Mouse (Mus musculus): ENCODE measurements around the gene Esf1. TPM values are rescaled to one million over a fixed set of nuclear protein-coding genes. Genes with fewer than 3 reads are reported as not detected.
"Not testable (repeated sequence)": the region's sequence is repeated elsewhere in the genome, so short reads cannot be mapped to it uniquely, and the experiment has no call there.

Esf1 gene
- polyA plus RNA-seq, 1 experiment = 15.4 TPM

GRCm38 (mm10) chr2:140080747-140081577 lies 89.4 kb downstream of the Esf1 start:
- WGBS = 84% methylated on average over 11 of the region's 11 CpGs
- TF ChIP-seq CTCF (IDR thresholded peaks at IDR 0.05; ENCODE audit: borderline replicate concordance, insufficient read depth, low read depth, low read length) (no peak), POLR2A (IDR thresholded peaks at IDR 0.05; ENCODE audit: borderline replicate concordance, insufficient read depth, low read length) (no peak)
- Histone ChIP-seq H3K27me3 (ENCODE audit: control insufficient read depth, insufficient read depth, low read length) (no peaks in the 10 kb centered on the region), H3K4me3 (replicated peaks; ENCODE audit: insufficient read depth, low read depth, low read length) (no peak overlapping the region), H3K4me1 (ENCODE audit: control insufficient read depth, insufficient read depth, low read length) (no peaks in the 10 kb centered on the region), H3K27ac (ENCODE audit: insufficient read depth, low read length) (no peak overlapping the region)
- DNase-seq = no peak

DNA sequence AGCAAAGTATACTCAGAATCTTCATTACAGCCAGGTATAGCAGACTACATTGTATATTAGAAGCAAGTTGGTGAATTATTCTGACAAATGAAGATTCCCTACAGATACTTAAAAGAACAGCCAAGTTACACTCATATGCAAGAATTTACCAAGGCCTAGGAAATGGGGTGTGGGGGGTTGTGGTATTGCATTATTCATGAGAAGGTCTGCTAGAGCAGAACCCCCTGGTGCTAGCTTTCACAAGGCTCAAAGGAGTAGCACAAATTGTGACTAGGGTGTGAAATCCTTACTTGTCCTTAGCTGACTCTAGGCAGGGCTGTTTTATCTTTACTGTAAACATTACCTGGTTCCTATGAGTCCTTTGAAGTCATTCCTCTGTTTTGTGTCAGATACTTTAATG lies 91.1 kb downstream of the Esf1 start:
- H3K4me1 ChIP-seq (ENCODE audit: control insufficient read depth, insufficient read depth, low read length); DNase-seq; H3K27ac ChIP-seq (ENCODE audit: insufficient read depth, low read length); H3K4me3 ChIP-seq (replicated peaks; ENCODE audit: insufficient read depth, low read depth, low read length); H3K27me3 ChIP-seq (ENCODE audit: control insufficient read depth, insufficient read depth, low read length): not testable (repeated sequence)

DNA sequence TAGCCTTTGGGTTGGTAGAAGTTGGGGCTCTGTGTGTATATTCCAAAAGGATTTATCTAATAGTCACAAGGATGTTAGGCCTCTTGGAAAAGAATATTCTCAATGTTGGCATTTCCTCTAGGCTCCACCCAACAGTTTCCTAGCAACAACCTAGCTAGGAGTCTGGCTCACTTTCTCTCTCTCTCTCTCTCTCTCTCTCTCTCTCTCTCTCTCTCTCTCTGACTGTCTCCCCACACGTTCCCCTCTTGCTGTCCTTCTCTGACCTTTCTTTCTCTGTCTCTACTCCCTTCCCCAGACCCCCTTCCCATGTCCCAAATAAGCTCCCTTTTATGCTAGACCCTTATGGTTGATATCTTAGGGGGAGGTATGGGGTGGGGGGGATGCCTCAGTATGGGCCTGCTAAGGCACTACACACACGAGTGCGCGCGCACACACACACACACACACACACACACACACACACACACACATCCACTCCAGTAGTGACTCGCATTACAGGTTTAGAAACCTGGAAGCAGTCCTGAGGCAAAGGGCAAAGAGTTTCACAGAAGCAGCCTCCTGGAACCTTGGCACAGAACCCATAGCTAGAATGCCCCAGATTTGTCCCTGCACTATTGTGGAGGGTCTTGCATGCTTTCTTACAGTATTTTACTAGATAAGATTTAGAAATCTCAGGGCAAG lies 91.6 kb downstream of the Esf1 start:
- 42% methylated on average over 6 of the region's 6 CpGs for WGBS
- no peak for DNase-seq
- Histone ChIP-seq H3K4me1 (ENCODE audit: control insufficient read depth, insufficient read depth, low read length) (no peaks in the 10 kb centered on the region), H3K27ac (ENCODE audit: insufficient read depth, low read length) (no peak overlapping the region), H3K4me3 (replicated peaks; ENCODE audit: insufficient read depth, low read depth, low read length) (no peak overlapping the region), H3K27me3 (ENCODE audit: control insufficient read depth, insufficient read depth, low read length) (no peaks in the 10 kb centered on the region)
- TF ChIP-seq CTCF (IDR thresholded peaks at IDR 0.05; ENCODE audit: borderline replicate concordance, insufficient read depth, low read depth, low read length) (no peak), POLR2A (IDR thresholded peaks at IDR 0.05; ENCODE audit: borderline replicate concordance, insufficient read depth, low read length) (no peak)

- H3K27ac ChIP-seq (ENCODE audit: insufficient read depth, low read length) = no peak overlapping the region
- 18% methylated on average over 1 of the region's 1 CpGs for WGBS
Measured at GRCm38 (mm10) chr2:140077476-140077875, 92.9 kb downstream of the Esf1 start.

DNA sequence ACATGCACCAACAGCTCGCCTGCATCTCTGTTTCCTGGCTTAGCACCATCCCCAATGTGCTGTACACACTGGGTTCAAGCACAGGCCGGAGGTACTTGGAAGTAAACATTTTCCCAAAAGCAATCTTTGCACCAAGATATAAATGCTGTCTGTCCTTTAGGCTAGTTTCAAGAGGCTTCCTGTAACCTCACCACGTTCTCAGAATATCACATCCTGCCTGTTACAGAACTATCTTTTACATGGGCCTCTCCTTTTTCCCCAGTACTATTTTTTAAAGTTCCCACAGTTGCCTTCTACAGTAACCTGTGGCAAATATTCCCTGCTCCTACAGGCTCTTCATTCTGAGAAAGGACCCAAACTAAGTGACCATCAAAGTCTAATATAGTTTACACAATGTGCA lies 95.2 kb downstream of the Esf1 start:
- Histone ChIP-seq H3K4me1 (ENCODE audit: control insufficient read depth, insufficient read depth, low read length) (no peaks in the 10 kb centered on the region), H3K27ac (ENCODE audit: insufficient read depth, low read length) (no peak overlapping the region), H3K27me3 (ENCODE audit: control insufficient read depth, insufficient read depth, low read length) (no peaks in the 10 kb centered on the region), H3K4me3 (replicated peaks; ENCODE audit: insufficient read depth, low read depth, low read length) (no peak overlapping the region)
- TF ChIP-seq CTCF (IDR thresholded peaks at IDR 0.05; ENCODE audit: borderline replicate concordance, insufficient read depth, low read depth, low read length) = no peak
- TF ChIP-seq POLR2A (IDR thresholded peaks at IDR 0.05; ENCODE audit: borderline replicate concordance, insufficient read depth, low read length) = no peak
- 81% methylated on average over 3 of the region's 3 CpGs for WGBS
- DNase-seq = no peak

More at GRCm38 (mm10) chr2:140077476-140077875, 92.9 kb downstream of the Esf1 start:
- Histone ChIP-seq H3K4me3 (replicated peaks; ENCODE audit: insufficient read depth, low read depth, low read length) (no peak overlapping the region), H3K27me3 (ENCODE audit: control insufficient read depth, insufficient read depth, low read length) (no peaks in the 10 kb centered on the region), H3K4me1 (ENCODE audit: control insufficient read depth, insufficient read depth, low read length) (no peaks in the 10 kb centered on the region)
- no peak for DNase-seq
- TF ChIP-seq CTCF (IDR thresholded peaks at IDR 0.05; ENCODE audit: borderline replicate concordance, insufficient read depth, low read depth, low read length) = no peak
- TF ChIP-seq POLR2A (IDR thresholded peaks at IDR 0.05; ENCODE audit: borderline replicate concordance, insufficient read depth, low read length) = no peak

Other genes starting within 250 kb of the Esf1 start
- gene Tasp1, start 103.8 kb downstream of the Esf1 start, polyA plus RNA-seq (2012; rRNA removed) = 14.5 and 16.4 TPM in 2 replicates
- not detected in 2 replicates for gene Gm17374, start 18.5 kb downstream of the Esf1 start, polyA plus RNA-seq (2012; rRNA removed)
- gene Ndufaf5, start 85 bp upstream of the Esf1 start, polyA plus RNA-seq (2012; rRNA removed) = 52.8 and 58.2 TPM in 2 replicates
- gene Sel1l2, start 219.1 kb upstream of the Esf1 start, polyA plus RNA-seq (2012; rRNA removed) = not detected in 2 replicates
- gene Macrod2, start 224.7 kb upstream of the Esf1 start, polyA plus RNA-seq (2012; rRNA removed) = 20.2 and 21.1 TPM in 2 replicates